Mouse (Mus musculus) layer of hippocampus, adult 9-11 months (tissue): ENCODE measurements around the gene Mrgprh.

Source experiments
- DNase-seq: peaks from one replicate; pipeline ENCODE4 v3.0.0; 2022

Mrgprh gene

GRCm38 (mm10) chr17:12875734-12876133, at the start of gene Mrgprh:
TSS of gene Mrgprh (plus strand) at chr17:12876034.
- no peak for DNase-seq

- no peak for DNase-seq
These were observed 45.5 kb upstream of the Mrgprh start for GRCm38 (mm10) chr17:12830351-12830750.

- DNase-seq, result no peak
These were observed 43.6 kb upstream of the Mrgprh start for GRCm38 (mm10) chr17:12832231-12832630.

- no peak for DNase-seq
These were observed 43.2 kb upstream of the Mrgprh start for GRCm38 (mm10) chr17:12832657-12833056.

GRCm38 (mm10) chr17:12834317-12834716, 41.5 kb upstream of the Mrgprh start:
- DNase-seq, result no peak

- DNase-seq, result no peak
These were observed 41.0 kb upstream of the Mrgprh start for GRCm38 (mm10) chr17:12834826-12835225.

GRCm38 (mm10) chr17:12835738-12836137, 40.1 kb upstream of the Mrgprh start:
- no peak for DNase-seq

- DNase-seq, result peak; percentile 89
These were observed 36.2 kb upstream of the Mrgprh start for GRCm38 (mm10) chr17:12839475-12840267.

- no peak for DNase-seq
These were observed 32.0 kb upstream of the Mrgprh start for GRCm38 (mm10) chr17:12843826-12844225.

- DNase-seq, result no peak
These were observed 31.3 kb upstream of the Mrgprh start for GRCm38 (mm10) chr17:12844540-12844939.

- DNase-seq, result no peak
These were observed 30.0 kb upstream of the Mrgprh start for GRCm38 (mm10) chr17:12845862-12846261.

- DNase-seq, result peak; percentile 67
These were observed 29.4 kb upstream of the Mrgprh start for GRCm38 (mm10) chr17:12846474-12846873.

GRCm38 (mm10) chr17:12847736-12848135, 28.1 kb upstream of the Mrgprh start:
- DNase-seq, result no peak

GRCm38 (mm10) chr17:12849778-12850382, 26.0 kb upstream of the Mrgprh start:
- DNase-seq, result peak; percentile 64

- DNase-seq, result peak; percentile 78
These were observed 24.1 kb upstream of the Mrgprh start for GRCm38 (mm10) chr17:12851689-12852088.

GRCm38 (mm10) chr17:12853821-12854220, 22.0 kb upstream of the Mrgprh start:
- peak; percentile 57 for DNase-seq

GRCm38 (mm10) chr17:12854386-12854785, 21.4 kb upstream of the Mrgprh start:
- DNase-seq, result no peak

- DNase-seq, result no peak
These were observed 18.4 kb upstream of the Mrgprh start for GRCm38 (mm10) chr17:12857395-12857794.

- no peak for DNase-seq
These were observed 17.8 kb upstream of the Mrgprh start for GRCm38 (mm10) chr17:12858072-12858471.

- DNase-seq, result no peak
These were observed 16.8 kb upstream of the Mrgprh start for GRCm38 (mm10) chr17:12859006-12859520.

GRCm38 (mm10) chr17:12864111-12864510, 11.7 kb upstream of the Mrgprh start:
- DNase-seq, result no peak

GRCm38 (mm10) chr17:12865407-12865806, 10.4 kb upstream of the Mrgprh start:
- DNase-seq, result no peak

GRCm38 (mm10) chr17:12866853-12867252, 9.0 kb upstream of the Mrgprh start:
- no peak for DNase-seq

GRCm38 (mm10) chr17:12868043-12868442, 7.8 kb upstream of the Mrgprh start, which contains the start of gene Mas1:
TSS of gene Mas1 (minus strand) at chr17:12868143.
- DNase-seq, result no peak
